Mouse (Mus musculus) CH12.LX (cell line): ENCODE results near the gene Gm37240.

ENCODE experiments used
- CTCF ChIP-seq, 2 experiments: IDR thresholded peaks in 1 of 2; conservative IDR thresholded peaks in 1 of 2; 2 replicates each; pipeline ENCODE4 v1.5.1; 2011 to 2012; ENCODE audit warnings: low read depth in 2 of 2, low read length in 2 of 2, improper control_type of control experiment in 1 of 2, inconsistent platforms in 1 of 2, mild to moderate bottlenecking in 1 of 2, moderate library complexity in 1 of 2
- E2F4 ChIP-seq: IDR thresholded peaks from 2 replicates; pipeline ENCODE4 v1.6.1; 2011; ENCODE audit warnings: low read depth, low read length, improper control_type of control experiment; ENCODE audit not compliant: insufficient replicate concordance
- JUND ChIP-seq: conservative IDR thresholded peaks from 2 replicates; pipeline ENCODE4 v1.6.1; 2011; ENCODE audit warnings: low read depth, low read length, improper control_type of control experiment
- MYC ChIP-seq: IDR thresholded peaks from 2 replicates; pipeline ENCODE4 v1.6.1; 2011; ENCODE audit warnings: low read depth, mild to moderate bottlenecking, improper control_type of control experiment, low read length
- POLR2A ChIP-seq: IDR thresholded peaks from 2 replicates; pipeline ENCODE4 v1.6.1; 2011; ENCODE audit warnings: low read depth, mild to moderate bottlenecking, improper control_type of control experiment, low read length
- SIN3A ChIP-seq: IDR thresholded peaks from 2 replicates; pipeline ENCODE4 v1.6.1; 2012; ENCODE audit warnings: low read length, improper control_type of control experiment, inconsistent platforms
- USF2 ChIP-seq: conservative IDR thresholded peaks from 2 replicates; pipeline ENCODE4 v1.6.1; 2011; ENCODE audit warnings: low read depth, low read length, improper control_type of control experiment
- ZNF384 ChIP-seq: IDR thresholded peaks from 2 replicates; pipeline ENCODE4 v1.6.1; 2012; ENCODE audit warnings: low read depth, low read length, improper control_type of control experiment, inconsistent platforms

- TF ChIP-seq POLR2A (peak; percentile 47), CTCF (conservative IDR thresholded peaks at IDR 0.05 in 1 of 2, IDR thresholded peaks at IDR 0.05 in 1 of 2; ENCODE audit: low read depth in 2 of 2, low read length in 2 of 2) (no peak), SIN3A (peak; percentile 64; the same call in 1 of the 2 replicates), MYC (peak; percentile 25; the same call in 1 of the 2 replicates), USF2 (no peak), JUND (peak; percentile 46), E2F4 (no peak), ZNF384 (no peak)
These were observed 1201.5 kb downstream of the Gm37240 start for GRCm38 (mm10) chr3:84685662-84686293.
